Mouse (Mus musculus): ENCODE data around the gene Poll. TPM values are rescaled to one million over a fixed set of nuclear protein-coding genes. Genes with fewer than 3 reads are reported as not detected.

The Poll gene
- total and polyA plus RNA-seq, 3 experiments = 16.5 to 24.6 (median 18.9) TPM

GRCm38 (mm10) chr19:45541409-45542041 is 18.8 kb downstream of the Poll start:
- dilution Hi-C loops (cut with MboI; ENCODE audit: extremely low pct_ligation_motif_present, extremely low pct_unique_long_range_greater_than_20kb, low sequenced_read_pairs) (no loop called here), in situ Hi-C loops (cut with MboI; ENCODE audit: low pct_ligation_motif_present, low pct_unique_long_range_greater_than_20kb, low sequenced_read_pairs) (no loop called here)
- no peak for DNase-seq (ENCODE audit: extremely low read depth)
- Histone ChIP-seq H3K27me3 (replicated peaks) (peaks cover 47% of the 10 kb centered on the region), H3K36me3 (replicated peaks in 1 of 2; ENCODE audit: control insufficient read depth in 1 of 2, insufficient read depth in 1 of 2, low read length in 1 of 2) (no peaks in the 10 kb centered on the region), H3K9me3 (replicated peaks; ENCODE audit: low read length) (peaks cover 4% of the 10 kb centered on the region), H3K79me2 (replicated peaks; ENCODE audit: control insufficient read depth, extremely low read depth, insufficient read depth, poor library complexity, severe bottlenecking) (no peaks in the 10 kb centered on the region), H3K27ac (ENCODE audit: insufficient read depth, low read depth) (no peak overlapping the region), H3K4me2 (ENCODE audit: insufficient read depth, low read depth, poor library complexity, severe bottlenecking) (peak overlapping the region; percentile 71), H3K9ac (ENCODE audit: insufficient read depth, low read depth) (no peak overlapping the region), H3K4me3 (replicated peaks in 1 of 3; ENCODE audit: low read depth in 2 of 3, low read length in 2 of 3, poor library complexity in 1 of 3) (peak overlapping the region in 2 of 3 experiments; percentile 32 to 46), H3K4me1 (ENCODE audit: control insufficient read depth in 1 of 2, insufficient read depth in 2 of 2) (peaks cover 6 to 33% of the 10 kb centered on the region in 2 experiments)
- TF ChIP-seq MAX (IDR thresholded peaks at IDR 0.05; ENCODE audit: low read length) (peak; percentile 68; the same call in 1 of the 2 replicates), POLR2AphosphoS2 (IDR thresholded peaks at IDR 0.05; ENCODE audit: low read depth, low read length) (no peak), ETS1 (conservative IDR thresholded peaks at IDR 0.05; ENCODE audit: low read depth, low read length) (no peak), SIN3A (IDR thresholded peaks at IDR 0.05; ENCODE audit: low read length) (no peak), CHD2 (IDR thresholded peaks at IDR 0.05; ENCODE audit: low read length) (no peak), EP300 (IDR thresholded peaks at IDR 0.05; ENCODE audit: low read length) (no peak), POLR2A (IDR thresholded peaks at IDR 0.05; ENCODE audit: low read depth, low read length) (no peak), E2F4 (IDR thresholded peaks at IDR 0.05; ENCODE audit: insufficient replicate concordance, low read depth, low read length) (no peak), RAD21 (IDR thresholded peaks at IDR 0.05; ENCODE audit: low read depth, low read length) (no peak), ZC3H11A (IDR thresholded peaks at IDR 0.05; ENCODE audit: low read depth, low read length) (no peak), SMC3 (IDR thresholded peaks at IDR 0.05; ENCODE audit: low read depth, low read length) (no peak), CTCF (conservative IDR thresholded peaks at IDR 0.05 in 1 of 2, IDR thresholded peaks at IDR 0.05 in 1 of 2; ENCODE audit: low read depth in 2 of 2, low read length in 2 of 2) (peak in 1 of 2 experiments; percentile 11; a peak in 1 of 4 replicates), USF1 (IDR thresholded peaks at IDR 0.05; ENCODE audit: low read depth, low read length) (no peak), ZKSCAN1 (IDR thresholded peaks at IDR 0.05; ENCODE audit: borderline replicate concordance, low read depth, low read length) (no peak), KAT2A (IDR thresholded peaks at IDR 0.05; ENCODE audit: insufficient replicate concordance, low read length) (no peak), RCOR1 (conservative IDR thresholded peaks at IDR 0.05; ENCODE audit: low read depth, low read length) (no peak), MXI1 (IDR thresholded peaks at IDR 0.05; ENCODE audit: low read depth, low read length) (peak; percentile 38; the same call in 1 of the 2 replicates), TCF12 (IDR thresholded peaks at IDR 0.05; ENCODE audit: low read depth, low read length) (peak; percentile 69; the same call in 1 of the 2 replicates), BHLHE40 (IDR thresholded peaks at IDR 0.05; ENCODE audit: low read depth, low read length) (peak; percentile 88)

- DNase-seq (ENCODE audit: extremely low read depth) = no peak
- Histone ChIP-seq H3K27me3 (replicated peaks) (peaks cover 41% of the 10 kb centered on the region), H3K4me3 (replicated peaks in 1 of 3; ENCODE audit: low read depth in 2 of 3, low read length in 2 of 3, poor library complexity in 1 of 3) (no peak overlapping the region), H3K9ac (ENCODE audit: insufficient read depth, low read depth) (no peak overlapping the region), H3K4me1 (ENCODE audit: control insufficient read depth in 1 of 2, insufficient read depth in 2 of 2) (peaks cover 6 to 31% of the 10 kb centered on the region in 2 experiments), H3K79me2 (replicated peaks; ENCODE audit: control insufficient read depth, extremely low read depth, insufficient read depth, poor library complexity, severe bottlenecking) (no peaks in the 10 kb centered on the region), H3K36me3 (replicated peaks in 1 of 2; ENCODE audit: control insufficient read depth in 1 of 2, insufficient read depth in 1 of 2, low read length in 1 of 2) (no peaks in the 10 kb centered on the region), H3K27ac (ENCODE audit: insufficient read depth, low read depth) (no peak overlapping the region), H3K4me2 (ENCODE audit: insufficient read depth, low read depth, poor library complexity, severe bottlenecking) (peak overlapping the region; percentile 71), H3K9me3 (replicated peaks; ENCODE audit: low read length) (peaks cover 4% of the 10 kb centered on the region)
- TF ChIP-seq ZMIZ1 (IDR thresholded peaks at IDR 0.05; ENCODE audit: low read depth, low read length) (no peak), TCF12 (IDR thresholded peaks at IDR 0.05; ENCODE audit: low read depth, low read length) (peak; percentile 64)
- dilution Hi-C loops (cut with MboI; ENCODE audit: extremely low pct_ligation_motif_present, extremely low pct_unique_long_range_greater_than_20kb, low sequenced_read_pairs) = no loop called here
- in situ Hi-C loops (cut with MboI; ENCODE audit: low pct_ligation_motif_present, low pct_unique_long_range_greater_than_20kb, low sequenced_read_pairs) = no loop called here
These were observed 19.5 kb downstream of the Poll start for GRCm38 (mm10) chr19:45540657-45541408.
